Mouse (Mus musculus) forelimb bud, embryonic 11.5 days (tissue): Measurements from ENCODE around the gene Faiml.

ENCODE experiments used
- DNase-seq: peaks from one replicate; pipeline ENCODE4 v3.0.0-alpha.2; 2012; ENCODE audit warnings: low read depth, low spot score

The Faiml gene

GRCm38 (mm10) chr9:99237139-99237538 lies at the start of gene Faiml:
TSS of gene Faiml (minus strand) at chr9:99237239.
- no peak for DNase-seq

DNA sequence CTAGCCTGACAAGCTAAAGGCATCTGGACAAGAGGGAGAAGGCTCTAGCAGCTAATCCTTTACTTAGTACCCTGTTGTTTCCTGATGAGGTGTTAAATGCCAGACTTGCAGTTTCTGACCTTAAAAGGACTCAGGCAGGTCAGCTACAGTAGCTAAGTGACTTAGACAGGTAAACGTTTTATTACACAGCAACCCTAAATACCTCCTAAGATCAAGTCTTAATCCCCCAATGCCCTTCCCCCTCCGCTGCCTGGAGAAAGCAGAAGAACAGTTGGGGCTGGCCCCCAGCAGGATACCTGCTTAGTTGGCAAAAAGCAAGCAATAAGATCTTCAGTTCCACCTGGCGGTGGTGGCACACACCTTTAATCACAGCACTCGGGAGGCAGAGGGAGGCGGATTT lies 21.9 kb upstream of the Faiml start:
- no peak for DNase-seq

- DNase-seq: no peak
Measured at GRCm38 (mm10) chr9:99256821-99257220, 19.8 kb upstream of the Faiml start.

GRCm38 (mm10) chr9:99256206-99256605 lies 19.2 kb upstream of the Faiml start:
- DNase-seq: no peak

DNA sequence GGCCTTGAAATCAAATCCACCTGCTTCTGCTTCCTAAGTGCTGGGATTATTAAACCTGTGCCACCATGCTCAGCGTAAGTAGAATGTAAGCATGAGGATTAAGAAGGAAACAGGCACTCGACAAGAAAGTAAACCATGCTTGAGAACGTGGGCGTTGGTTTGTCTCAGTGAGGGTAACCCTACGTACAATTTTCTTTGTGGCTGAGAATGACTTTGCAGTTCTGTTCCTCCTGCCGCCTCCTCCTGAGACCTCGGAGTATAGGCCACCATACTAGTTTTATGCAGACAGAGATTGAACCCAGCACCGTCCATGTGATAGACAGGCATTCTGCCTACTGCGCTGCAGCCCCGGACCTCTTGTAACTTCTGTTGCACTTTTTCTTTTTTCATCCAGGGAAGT lies 16.8 kb upstream of the Faiml start:
- no peak for DNase-seq

DNA sequence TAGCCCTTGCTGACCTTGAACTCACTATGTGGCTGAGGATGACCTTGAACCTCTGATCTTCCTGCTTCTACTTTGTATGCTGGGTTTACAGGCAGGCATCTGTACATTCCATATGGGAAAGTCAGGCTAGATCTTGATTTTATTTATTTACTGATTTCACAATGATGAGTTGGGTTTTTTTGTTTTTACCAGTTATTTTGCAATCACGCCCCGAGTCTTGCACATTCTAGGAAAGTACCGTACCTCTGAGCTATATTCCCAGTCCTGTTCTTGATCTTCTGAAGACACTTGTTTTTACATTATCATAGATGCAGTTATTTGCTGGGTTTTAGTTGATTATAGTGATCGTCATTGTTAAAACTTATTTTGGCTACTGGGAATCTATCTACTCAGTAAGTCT lies 11.9 kb upstream of the Faiml start:
- DNase-seq: no peak

DNA sequence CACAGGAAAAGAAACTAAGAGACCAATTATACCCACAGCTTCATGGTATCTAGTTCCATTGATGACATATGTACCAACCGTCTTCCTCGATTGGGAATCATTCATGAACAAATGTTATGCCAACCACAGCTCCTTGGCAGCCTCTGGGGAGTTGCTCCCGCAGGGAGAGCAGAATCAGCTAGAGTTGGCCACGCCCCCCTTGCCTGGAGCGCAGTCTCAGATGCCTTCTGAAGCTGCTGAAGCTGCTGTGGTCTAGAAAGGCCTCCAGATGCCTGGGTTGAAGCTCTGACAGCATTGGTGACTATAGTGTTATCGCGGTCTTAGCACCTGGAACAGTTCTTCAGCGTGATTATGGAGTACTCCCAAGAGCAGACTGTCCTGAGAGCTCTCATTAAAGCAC lies 11.3 kb upstream of the Faiml start:
- no peak for DNase-seq

DNA sequence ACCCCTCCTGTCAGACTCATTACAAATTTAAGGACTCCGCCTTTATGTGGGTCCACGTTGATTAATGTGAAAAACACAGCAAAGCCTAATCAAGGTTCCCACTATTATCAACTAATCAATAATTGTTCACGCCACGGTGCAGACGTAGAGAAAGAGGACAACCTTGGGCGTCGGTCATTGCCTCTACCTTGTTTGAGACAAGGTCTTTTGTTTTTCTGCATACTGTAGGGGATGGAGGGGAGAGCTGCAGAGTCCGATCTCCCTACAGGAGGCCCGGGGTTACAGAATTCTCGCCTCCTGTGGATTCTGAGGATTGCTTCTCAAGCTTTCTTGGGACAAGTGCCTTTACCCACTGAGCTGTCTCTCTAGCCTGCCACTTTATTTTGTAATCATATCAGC lies 6.9 kb upstream of the Faiml start:
- DNase-seq: no peak

DNA sequence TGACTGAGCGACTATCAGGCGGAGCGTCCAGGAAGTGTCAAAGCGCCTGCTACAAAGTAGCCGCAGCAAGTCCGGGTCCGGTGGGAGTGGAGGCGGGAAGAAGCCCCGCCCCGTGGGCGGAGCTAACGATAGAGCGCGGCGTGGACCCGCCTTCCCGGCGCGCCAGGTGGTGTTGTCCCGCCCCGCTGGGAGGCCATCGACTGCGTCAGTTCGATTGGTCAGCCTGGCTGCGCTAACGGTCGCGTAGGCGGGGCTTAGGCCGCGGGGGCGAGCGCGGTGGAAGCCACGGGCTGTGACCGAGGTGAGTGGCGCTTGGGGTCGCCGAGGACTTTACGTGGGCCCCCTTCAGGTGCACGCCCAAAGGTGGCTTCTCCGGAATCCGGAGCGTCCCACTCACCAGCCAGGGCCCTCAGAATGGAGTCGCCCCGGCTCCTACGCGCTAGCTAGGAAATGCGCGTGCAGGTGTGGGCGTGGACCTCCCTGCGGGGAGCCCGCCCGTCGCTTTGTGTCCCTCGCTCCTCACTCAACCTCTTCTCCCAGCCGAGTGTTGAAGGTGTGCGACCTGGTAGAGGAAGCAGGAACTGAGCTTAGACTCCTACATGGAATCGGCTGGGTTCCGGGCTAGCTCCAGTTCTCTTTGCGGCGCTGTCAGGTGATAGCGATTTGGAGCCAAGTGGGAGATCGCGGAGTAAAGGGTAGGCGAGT lies 6.3 kb upstream of the Faiml start, which contains the start of gene Cep70:
Gene Cep70, plus strand, starts transcription at position 178 of the 705 bp plus-strand sequence.
- DNase-seq: peak; percentile 96

DNA sequence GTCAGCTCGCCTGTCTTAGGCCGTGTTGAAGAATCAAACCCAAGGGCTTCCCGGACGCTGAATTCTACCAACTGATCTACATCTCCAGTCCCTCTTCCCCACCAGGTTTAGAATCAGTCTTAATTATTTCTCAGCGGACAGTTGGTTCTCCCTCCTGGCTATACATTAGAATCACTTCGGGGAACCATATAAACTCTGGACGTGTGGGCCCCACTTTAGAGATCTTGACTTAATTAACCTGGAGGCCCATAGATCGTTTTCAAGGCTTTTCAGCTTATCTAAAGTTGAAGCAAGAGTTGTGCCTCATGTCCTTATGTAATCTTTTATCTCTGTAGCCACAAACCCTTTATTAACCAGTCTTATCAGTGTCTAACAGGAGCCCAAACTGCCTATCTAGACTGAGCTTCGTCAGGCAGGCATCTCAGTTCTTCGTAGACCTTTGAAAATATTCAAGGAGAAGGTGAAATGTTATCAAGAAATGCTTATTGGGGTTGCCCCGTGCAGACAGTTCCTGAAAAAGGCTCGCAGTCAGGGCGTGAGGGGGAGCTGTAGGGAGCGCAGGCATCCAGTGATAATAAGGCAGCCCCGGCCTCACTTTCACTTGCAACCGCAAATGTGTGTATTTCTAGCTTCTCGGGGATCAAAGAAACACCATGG lies 5.6 kb upstream of the Faiml start:
- no peak for DNase-seq

- peak; percentile 86 for DNase-seq
Measured at GRCm38 (mm10) chr9:99242035-99242434, 5.0 kb upstream of the Faiml start.

- DNase-seq: no peak
Measured at GRCm38 (mm10) chr9:99240571-99240970, 3.5 kb upstream of the Faiml start.

DNA sequence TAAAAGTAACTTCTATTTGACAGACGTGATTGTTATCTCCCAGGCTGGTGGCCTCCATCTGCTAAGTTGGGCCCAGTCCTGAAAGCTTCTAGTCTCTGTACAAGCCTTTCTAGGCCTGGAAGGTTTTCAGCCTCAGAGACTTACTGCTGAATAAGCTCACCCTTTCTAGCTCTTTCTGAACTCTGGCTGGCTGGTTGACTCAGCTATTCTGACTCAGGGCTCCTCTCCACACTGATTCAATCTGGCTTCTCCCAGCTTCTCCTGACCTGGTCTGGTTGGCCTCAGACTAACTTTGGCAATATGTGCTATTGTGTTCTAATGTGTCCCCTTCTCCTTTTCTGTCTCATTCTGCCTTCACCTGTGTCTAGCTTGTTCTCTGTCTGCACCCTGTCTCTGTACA lies 2.2 kb upstream of the Faiml start:
- DNase-seq: no peak

- DNase-seq: no peak
Measured at GRCm38 (mm10) chr9:99238276-99238675, 1.2 kb upstream of the Faiml start.

- no peak for DNase-seq
Measured at GRCm38 (mm10) chr9:99229450-99229849, 7.6 kb downstream of the Faiml start.

- no peak for DNase-seq
Measured at GRCm38 (mm10) chr9:99224583-99224982, 12.5 kb downstream of the Faiml start.

- no peak for DNase-seq
Measured at GRCm38 (mm10) chr9:99221636-99222035, 15.4 kb downstream of the Faiml start.

DNA sequence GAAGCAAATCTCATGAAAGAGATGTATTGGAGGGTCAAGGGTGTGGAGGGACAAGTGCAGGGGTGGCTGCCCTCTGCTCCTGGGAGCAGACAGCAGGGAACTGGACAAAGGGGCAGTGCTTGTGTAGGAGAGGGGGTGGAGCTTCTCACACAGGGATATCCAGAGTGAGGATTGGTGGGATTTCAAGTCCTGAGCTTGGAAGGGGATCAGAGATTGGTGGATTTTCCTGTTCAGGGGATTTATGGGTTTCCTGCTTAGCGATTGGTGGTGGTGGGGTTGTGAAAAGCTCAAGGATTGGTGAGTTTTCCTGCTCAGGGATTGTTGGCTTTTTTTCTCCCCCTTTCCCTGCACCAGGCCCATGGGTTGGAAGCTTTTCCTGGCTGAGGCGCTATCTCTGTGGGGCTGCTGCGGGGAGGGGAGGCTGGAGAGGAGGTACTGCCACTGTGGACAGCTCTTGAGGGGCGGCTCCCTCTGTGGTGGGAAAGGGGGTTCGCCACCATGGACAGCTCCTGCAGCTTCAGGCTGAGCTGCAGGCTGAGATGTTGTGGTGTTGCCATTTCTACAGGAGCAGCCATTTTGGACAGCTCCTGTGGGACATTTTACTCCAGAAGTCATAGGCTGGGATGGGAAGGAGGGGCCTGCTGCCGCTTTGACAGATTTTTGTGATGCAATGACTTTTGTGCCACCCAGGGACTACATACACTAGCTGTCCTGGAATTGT lies 18.9 kb downstream of the Faiml start:
- peak; percentile 89 for DNase-seq

- DNase-seq: no peak
Measured at GRCm38 (mm10) chr9:99216182-99216581, 20.9 kb downstream of the Faiml start.

- DNase-seq: no peak
Measured at GRCm38 (mm10) chr9:99212643-99213042, 24.4 kb downstream of the Faiml start.

DNA sequence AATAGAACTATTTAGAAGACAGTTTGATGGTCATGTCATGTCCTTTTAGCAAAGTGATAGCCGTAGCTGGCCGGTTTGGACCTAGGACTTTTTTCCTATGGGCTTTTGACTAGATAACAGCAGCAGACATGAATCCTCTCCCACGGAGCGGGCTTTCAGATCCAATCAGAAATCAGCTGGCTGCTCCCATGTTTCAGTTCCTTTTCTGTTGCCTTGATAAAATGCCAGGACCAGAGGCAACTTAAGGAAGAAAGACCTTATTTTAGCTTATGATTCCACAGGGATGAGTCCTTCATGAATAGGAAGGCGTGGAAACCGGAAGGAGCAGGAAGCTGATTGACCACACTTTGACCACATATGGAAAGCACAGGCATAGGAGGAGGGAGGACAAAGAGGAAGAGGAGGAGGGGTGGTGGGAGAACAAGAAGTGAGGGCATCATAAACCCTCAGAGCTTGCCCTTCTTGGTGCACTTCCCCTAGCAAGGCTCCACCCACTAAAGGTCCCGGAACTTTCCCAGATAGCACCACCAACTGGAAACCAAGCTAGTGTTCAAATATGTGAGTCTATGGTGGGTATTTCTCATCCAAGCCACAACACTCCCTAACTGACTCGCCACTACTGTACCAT lies 53.9 kb downstream of the Faiml start:
- no peak for DNase-seq

DNA sequence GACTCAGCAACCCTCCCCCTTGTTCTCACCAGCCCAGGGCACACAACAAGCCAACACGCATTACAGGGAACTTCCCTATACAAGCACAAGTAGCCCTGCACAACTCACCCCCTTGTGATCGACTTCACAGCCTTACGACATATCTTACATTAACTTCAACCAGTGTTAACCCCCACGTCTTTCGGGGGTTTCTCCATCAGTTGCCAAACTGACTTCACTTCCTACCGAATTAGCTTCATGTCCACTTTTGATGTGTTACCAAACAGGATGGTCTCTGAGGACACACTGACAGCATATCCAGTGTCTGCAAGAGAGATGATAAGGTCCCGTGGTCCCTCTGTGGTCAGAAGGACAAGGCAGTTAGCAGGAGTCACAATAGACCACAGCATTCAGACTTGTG lies 54.9 kb downstream of the Faiml start:
- no peak for DNase-seq
